Mouse (Mus musculus): ENCODE results near the gene Nkap. TPM values are rescaled to one million over a fixed set of nuclear protein-coding genes. Genes with fewer than 3 reads are reported as not detected.
"Not testable (repeated sequence)": the region's sequence is repeated elsewhere in the genome, so short reads cannot be mapped to it uniquely, and the experiment has no call there.

The Nkap gene
- polyA plus RNA-seq, 1 experiment from 2014 or later = 10.6 TPM

DNA sequence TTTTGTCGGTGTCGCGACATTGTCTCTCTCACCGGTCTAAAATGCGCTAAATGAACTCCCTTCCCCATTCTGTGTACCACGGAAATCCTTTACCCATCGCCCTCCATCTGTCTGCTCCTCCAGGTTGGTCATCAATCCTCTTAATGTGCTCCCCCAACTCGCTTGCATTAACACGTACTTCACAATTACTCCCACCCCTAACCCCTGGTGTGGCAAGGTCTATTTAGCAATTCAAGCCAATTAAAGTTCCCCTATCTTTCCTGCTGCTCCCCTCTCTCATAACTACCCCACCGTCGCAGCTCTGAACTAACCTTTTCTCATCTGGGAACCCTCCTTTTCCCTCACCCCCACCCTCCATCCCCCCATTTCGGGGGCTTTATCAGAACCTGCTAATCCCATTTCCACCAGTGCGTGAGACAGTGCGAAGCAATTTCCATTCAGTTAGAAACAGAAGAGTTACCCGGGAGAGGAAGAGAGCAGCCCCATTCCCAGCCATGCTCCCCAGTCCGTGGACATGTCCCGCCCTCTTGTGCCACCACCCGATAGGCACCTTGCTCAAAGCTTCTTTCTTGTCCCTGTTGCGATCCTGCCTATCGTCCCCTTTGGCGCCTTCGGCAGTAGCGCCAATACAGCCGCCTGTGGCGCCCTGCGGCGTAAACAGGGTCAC lies 16.9 kb upstream of the Nkap start:
- peak overlapping the region; percentile 92 for H3K27ac ChIP-seq
- H3K4me1 ChIP-seq = 0 out of 2 replicates have a peak, but pooled peaks cover 8% of the 10 kb centered on the region
- peak overlapping the region; percentile 76 for H3K4me2 ChIP-seq
- H3K9ac ChIP-seq = peak overlapping the region; percentile 72
- no peaks in the 10 kb centered on the region for H3K9me3 ChIP-seq (replicated peaks)
- H3K4me3 ChIP-seq = peak overlapping the region; percentile 70
- peaks cover 17% of the 10 kb centered on the region; the same call in 1 of the 2 replicates for H3K36me3 ChIP-seq
- peak; percentile 87 for ATAC-seq
- no peaks in the 10 kb centered on the region for H3K27me3 ChIP-seq (replicated peaks)
- WGBS (ENCODE audit: insufficient replicate concordance) = 5% methylated on average over 27 of the region's 27 CpGs

DNA sequence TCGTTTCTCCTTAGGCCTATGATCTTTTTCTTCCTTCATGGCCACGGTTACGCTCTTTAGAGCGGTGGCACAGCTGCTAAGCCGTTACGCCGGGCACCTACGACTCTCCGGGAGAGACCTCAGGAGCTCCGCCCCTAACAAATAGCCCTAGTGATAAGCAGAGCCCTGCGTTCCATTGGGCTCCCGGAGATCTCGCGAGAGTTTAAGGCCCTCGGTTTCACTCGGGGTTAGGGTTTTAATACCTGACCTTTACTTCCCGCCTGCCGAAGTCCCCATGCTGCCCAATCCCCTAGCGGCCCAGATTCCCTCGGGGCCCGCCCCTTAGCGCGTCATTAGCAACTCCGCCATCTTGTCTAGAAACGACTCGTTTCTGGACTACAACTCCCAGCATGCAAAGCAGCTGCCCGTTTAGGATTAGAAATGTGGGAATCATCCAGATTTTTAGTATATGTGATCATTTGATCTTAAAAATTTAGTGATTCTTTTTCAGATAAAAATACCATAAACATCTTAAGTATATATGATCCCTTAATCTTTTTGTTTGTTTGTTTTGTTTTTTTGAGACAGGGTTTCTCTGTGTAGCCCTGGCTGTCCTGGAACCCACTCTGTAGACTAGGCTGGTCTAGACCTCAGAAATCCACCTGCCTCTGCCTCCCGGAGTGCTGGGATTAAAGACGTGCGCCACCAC lies 16.3 kb upstream of the Nkap start, which contains the start of gene Upf3b:
Gene Upf3b, minus strand, starts transcription at position 130 of the 688 bp plus-strand sequence.
- H3K36me3 ChIP-seq = peaks cover 13% of the 10 kb centered on the region; the same call in 1 of the 2 replicates
- peak within 1 kb of the TSS; percentile 72 for H3K9ac ChIP-seq
- no peaks in the 10 kb centered on the region for H3K9me3 ChIP-seq (replicated peaks)
- 0 out of 2 replicates have a peak, but pooled peaks cover 8% of the 10 kb centered on the region for H3K4me1 ChIP-seq
- H3K27ac ChIP-seq = peak within 1 kb of the TSS; percentile 92
- peaks cover 2% of the 10 kb centered on the region for H3K27me3 ChIP-seq (replicated peaks)
- peak within 1 kb of the TSS; percentile 76 for H3K4me2 ChIP-seq
- peak within 1 kb of the TSS; percentile 70 for H3K4me3 ChIP-seq
- peak; percentile 97 for ATAC-seq
- WGBS (ENCODE audit: insufficient replicate concordance) = 7% methylated on average over 30 of the region's 30 CpGs

DNA sequence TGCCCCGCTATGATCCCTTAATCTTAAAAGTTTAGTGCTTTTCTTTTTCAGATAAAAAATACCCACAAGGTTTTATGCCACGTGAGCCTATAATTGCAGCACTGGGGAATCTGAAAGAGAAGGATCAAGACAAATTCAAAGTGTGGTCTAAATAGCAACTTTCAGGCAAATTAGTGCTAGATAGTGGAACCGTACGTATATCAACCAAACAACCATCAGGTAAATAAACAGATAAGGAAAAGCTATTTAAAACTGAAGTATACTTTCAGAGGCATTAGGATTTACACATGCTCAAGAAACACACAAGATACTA lies 15.8 kb upstream of the Nkap start:
- Histone ChIP-seq H3K9me3 (replicated peaks) (no peaks in the 10 kb centered on the region), H3K27me3 (replicated peaks) (peaks cover 7% of the 10 kb centered on the region), H3K9ac (no peak overlapping the region), H3K4me1 (0 out of 2 replicates have a peak, but pooled peaks cover 8% of the 10 kb centered on the region), H3K36me3 (0 out of 2 replicates have a peak, but pooled peaks cover 10% of the 10 kb centered on the region), H3K27ac (no peak overlapping the region), H3K4me3 (peak overlapping the region; percentile 70), H3K4me2 (peak overlapping the region; percentile 76)
- ATAC-seq = no peak
- 60% methylated on average over 4 of the region's 4 CpGs for WGBS (ENCODE audit: insufficient replicate concordance)

- H3K9ac ChIP-seq = no peak overlapping the region
- no peak overlapping the region for H3K4me2 ChIP-seq
- peaks cover 25% of the 10 kb centered on the region for H3K27me3 ChIP-seq (replicated peaks)
- WGBS (ENCODE audit: insufficient replicate concordance) = no CpG with 5 or more reads among the region's 5 CpGs
- no peaks in the 10 kb centered on the region for H3K4me1 ChIP-seq
- no peak overlapping the region for H3K27ac ChIP-seq
- H3K4me3 ChIP-seq = no peak overlapping the region
- H3K36me3 ChIP-seq = no peaks in the 10 kb centered on the region
- H3K9me3 ChIP-seq (replicated peaks) = no peaks in the 10 kb centered on the region
- ATAC-seq = no peak; the same call in 1 of the 2 replicates
These were observed 9.5 kb upstream of the Nkap start for GRCm38 (mm10) chrX:37117085-37117484.

DNA sequence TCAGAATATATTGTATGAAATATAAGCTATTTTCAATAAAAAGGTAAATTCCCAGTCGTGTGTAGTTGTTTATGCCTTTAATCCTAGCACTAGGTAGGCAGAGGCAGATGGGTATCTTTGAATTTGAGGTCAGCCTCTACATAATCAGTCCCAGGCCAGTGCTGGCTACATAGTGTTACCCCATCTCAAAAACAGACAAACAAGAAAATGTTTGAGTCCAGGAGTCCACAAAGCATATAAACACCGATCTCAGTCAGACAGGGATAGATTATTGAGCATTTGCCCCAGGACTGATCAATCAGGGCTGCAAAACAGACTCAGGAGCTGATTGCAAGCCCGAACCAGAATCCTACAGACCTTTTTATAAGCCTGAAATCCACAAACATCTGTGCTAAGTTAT lies 7.0 kb upstream of the Nkap start:
- Histone ChIP-seq H3K4me2 (no peak overlapping the region), H3K36me3 (no peaks in the 10 kb centered on the region), H3K4me3 (no peak overlapping the region), H3K27ac (no peak overlapping the region), H3K9me3 (replicated peaks) (no peaks in the 10 kb centered on the region), H3K27me3 (replicated peaks) (peaks cover 25% of the 10 kb centered on the region), H3K4me1 (no peaks in the 10 kb centered on the region), H3K9ac (no peak overlapping the region)
- ATAC-seq = no peak
- 41% methylated on average over 3 of the region's 3 CpGs for WGBS (ENCODE audit: insufficient replicate concordance)

DNA sequence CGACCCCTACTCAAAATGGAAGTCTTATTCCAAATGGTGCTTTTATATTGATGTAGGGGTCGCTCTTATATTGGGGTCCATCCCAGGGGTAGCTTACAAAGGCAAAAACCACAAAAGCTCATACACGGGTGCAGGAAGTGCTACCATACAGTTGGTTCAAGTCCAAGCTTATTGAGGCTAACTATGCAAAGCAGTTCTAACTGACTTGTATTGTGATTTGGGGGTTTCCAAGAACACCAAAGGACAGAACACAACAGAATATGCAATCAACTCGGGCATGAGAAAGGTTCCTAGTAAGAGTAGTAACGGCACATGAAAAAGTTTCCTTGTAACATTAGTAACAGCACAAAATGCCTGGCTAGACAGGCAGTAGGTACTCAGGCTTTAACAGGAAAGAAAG lies 6.4 kb upstream of the Nkap start:
- no peak overlapping the region for H3K4me2 ChIP-seq
- H3K9ac ChIP-seq = no peak overlapping the region
- no peak for ATAC-seq
- no peaks in the 10 kb centered on the region for H3K4me1 ChIP-seq
- H3K27me3 ChIP-seq (replicated peaks) = peaks cover 24% of the 10 kb centered on the region
- WGBS (ENCODE audit: insufficient replicate concordance) = 57% methylated on average over 5 of the region's 5 CpGs
- no peak overlapping the region for H3K27ac ChIP-seq
- no peak overlapping the region for H3K4me3 ChIP-seq
- no peaks in the 10 kb centered on the region for H3K36me3 ChIP-seq
- no peaks in the 10 kb centered on the region for H3K9me3 ChIP-seq (replicated peaks)

DNA sequence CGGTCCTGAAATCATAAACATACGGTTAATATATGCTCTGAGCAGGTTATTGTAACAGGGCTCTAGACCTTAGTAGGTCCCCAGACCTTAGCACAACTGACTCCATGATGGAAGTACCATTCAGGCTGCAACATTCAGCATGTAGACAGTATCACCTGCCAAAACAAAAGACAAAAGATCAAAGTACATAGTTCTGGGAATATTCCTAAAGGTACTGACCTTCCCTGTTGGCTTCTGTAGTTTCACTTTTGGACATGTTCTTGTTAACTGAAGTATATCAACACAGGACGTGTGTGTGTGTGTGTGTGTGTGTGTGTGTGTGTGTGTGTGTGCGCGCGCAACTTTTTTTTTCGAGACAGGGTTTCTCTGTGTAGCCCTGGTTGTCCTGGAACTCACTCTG lies 1.1 kb upstream of the Nkap start:
- Histone ChIP-seq H3K4me3 (no peak overlapping the region), H3K4me1 (peaks cover 9% of the 10 kb centered on the region), H3K4me2 (no peak overlapping the region), H3K27ac (no peak overlapping the region), H3K9me3 (replicated peaks) (no peaks in the 10 kb centered on the region), H3K9ac (no peak overlapping the region), H3K36me3 (no peaks in the 10 kb centered on the region), H3K27me3 (replicated peaks) (no peaks in the 10 kb centered on the region)
- WGBS (ENCODE audit: insufficient replicate concordance) = 82% methylated on average over 7 of the region's 7 CpGs
- no peak for ATAC-seq

GRCm38 (mm10) chrX:37141732-37142131 lies 15.1 kb downstream of the Nkap start:
- no peaks in the 10 kb centered on the region for H3K4me1 ChIP-seq
- H3K27ac ChIP-seq = no peak overlapping the region
- no peak overlapping the region for H3K4me2 ChIP-seq
- peaks cover 53% of the 10 kb centered on the region for H3K36me3 ChIP-seq
- ATAC-seq = no peak
- 76% methylated on average over 3 of the region's 3 CpGs for WGBS (ENCODE audit: insufficient replicate concordance)
- no peak overlapping the region for H3K4me3 ChIP-seq
- no peaks in the 10 kb centered on the region for H3K9me3 ChIP-seq (replicated peaks)
- H3K9ac ChIP-seq = no peak overlapping the region
- no peaks in the 10 kb centered on the region for H3K27me3 ChIP-seq (replicated peaks)

DNA sequence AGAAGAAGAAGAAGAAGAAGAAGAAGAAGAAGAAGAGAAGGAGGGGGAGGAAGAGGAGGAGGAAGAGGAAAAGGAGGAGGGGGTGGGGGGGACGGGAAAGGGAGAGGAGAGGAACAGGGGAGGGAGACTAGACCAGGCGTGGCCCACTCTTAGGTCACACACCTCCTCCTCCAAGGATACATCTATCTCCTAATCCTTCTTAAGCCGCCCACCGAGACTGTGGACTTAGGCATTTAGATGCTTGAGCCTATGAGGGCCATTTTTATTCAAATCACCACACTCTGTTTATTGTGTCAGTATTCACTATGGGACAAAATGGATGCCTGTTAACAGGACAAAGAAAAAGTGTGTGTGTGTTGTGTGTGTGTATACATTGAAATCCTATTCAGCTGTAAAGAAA lies 17.9 kb downstream of the Nkap start:
- H3K27ac ChIP-seq; H3K27me3 ChIP-seq (replicated peaks); H3K9ac ChIP-seq; H3K4me1 ChIP-seq; H3K4me3 ChIP-seq; H3K4me2 ChIP-seq; ATAC-seq; H3K9me3 ChIP-seq (replicated peaks): not testable (repeated sequence)
- WGBS (ENCODE audit: insufficient replicate concordance) = 50% methylated on average over 2 of the region's 4 CpGs
- peaks cover 44% of the 10 kb centered on the region for H3K36me3 ChIP-seq

DNA sequence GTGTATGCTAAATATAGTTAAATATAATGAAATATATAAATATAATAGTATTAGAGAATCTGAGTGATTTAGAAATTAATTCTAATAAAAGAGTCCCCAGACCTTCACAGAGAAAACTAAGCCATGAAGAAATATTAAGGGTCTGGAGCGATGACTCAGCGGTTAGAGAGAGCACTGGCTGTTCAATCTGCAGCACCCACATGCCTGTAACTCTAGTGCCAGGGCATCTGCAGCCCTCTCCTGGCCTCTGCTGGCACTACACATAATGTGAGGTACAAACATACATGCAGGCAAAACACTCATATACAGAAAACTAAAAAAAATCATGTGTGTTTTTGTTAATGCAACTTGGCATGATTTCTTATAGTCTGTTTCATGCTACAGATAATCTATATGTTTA lies 18.4 kb downstream of the Nkap start:
- H3K4me2 ChIP-seq = no peak overlapping the region
- 93% methylated on average over 2 of the region's 2 CpGs for WGBS (ENCODE audit: insufficient replicate concordance)

GRCm38 (mm10) chrX:37157839-37158238 lies 31.2 kb downstream of the Nkap start:
- 56% methylated on average over 4 of the region's 4 CpGs for WGBS (ENCODE audit: insufficient replicate concordance)
- no peak overlapping the region for H3K4me2 ChIP-seq
- H3K9me3 ChIP-seq (replicated peaks) = no peaks in the 10 kb centered on the region
- no peak overlapping the region for H3K27ac ChIP-seq
- no peaks in the 10 kb centered on the region for H3K27me3 ChIP-seq (replicated peaks)
- no peak overlapping the region for H3K9ac ChIP-seq
- H3K4me1 ChIP-seq = no peaks in the 10 kb centered on the region
- ATAC-seq = no peak
- H3K4me3 ChIP-seq = no peak overlapping the region
- H3K36me3 ChIP-seq = peaks cover 18% of the 10 kb centered on the region

More for the DNA sequence above, 18.4 kb downstream of the Nkap start:
- no peak overlapping the region for H3K9ac ChIP-seq
- no peak for ATAC-seq
- no peak overlapping the region for H3K27ac ChIP-seq
- H3K27me3 ChIP-seq (replicated peaks) = no peaks in the 10 kb centered on the region
- H3K4me1 ChIP-seq = no peaks in the 10 kb centered on the region
- no peak overlapping the region for H3K4me3 ChIP-seq
- no peaks in the 10 kb centered on the region for H3K9me3 ChIP-seq (replicated peaks)
- H3K36me3 ChIP-seq = peaks cover 44% of the 10 kb centered on the region

GRCm38 (mm10) chrX:37161169-37161568 lies 34.6 kb downstream of the Nkap start:
- Histone ChIP-seq H3K27me3 (replicated peaks) (no peaks in the 10 kb centered on the region; the same call in 1 of the 2 replicates), H3K4me3 (no peak overlapping the region), H3K9ac (no peak overlapping the region), H3K4me2 (no peak overlapping the region), H3K36me3 (0 out of 2 replicates have a peak, but pooled peaks cover 3% of the 10 kb centered on the region), H3K9me3 (replicated peaks) (no peaks in the 10 kb centered on the region), H3K27ac (no peak overlapping the region), H3K4me1 (no peaks in the 10 kb centered on the region)
- 69% methylated on average over 10 of the region's 10 CpGs for WGBS (ENCODE audit: insufficient replicate concordance)
- ATAC-seq = no peak

Measured in liver, embryonic 12.5 days (tissue).